Mouse (Mus musculus) ES-E14 (cell line): ENCODE measurements around the gene Ola1.

Source experiments
- CHD2 ChIP-seq: IDR thresholded peaks from 2 replicates; pipeline ENCODE4 v1.6.1; 2014; ENCODE audit warnings: mild to moderate bottlenecking, low read depth, low read length, inconsistent platforms
- MAFK ChIP-seq: IDR thresholded peaks from 2 replicates; pipeline ENCODE4 v1.6.1; 2014; ENCODE audit warnings: mild to moderate bottlenecking, low read depth, low read length, inconsistent platforms; ENCODE audit not compliant: insufficient read depth

- TF ChIP-seq CHD2 (no peak), MAFK (no peak)
Observed at GRCm38 (mm10) chr2:73070449-73071076, 148.2 kb downstream of the Ola1 start.
